Mouse (Mus musculus): Measurements from ENCODE around the gene Ptprd. TPM values are rescaled to one million over a fixed set of nuclear protein-coding genes. Genes with fewer than 3 reads are reported as not detected.
A peak's percentile ranks its signal among the peaks of the same experiment; 100 is the strongest.

Gene Ptprd
- polyA plus RNA-seq, 1 experiment: 108 TPM

DNA sequence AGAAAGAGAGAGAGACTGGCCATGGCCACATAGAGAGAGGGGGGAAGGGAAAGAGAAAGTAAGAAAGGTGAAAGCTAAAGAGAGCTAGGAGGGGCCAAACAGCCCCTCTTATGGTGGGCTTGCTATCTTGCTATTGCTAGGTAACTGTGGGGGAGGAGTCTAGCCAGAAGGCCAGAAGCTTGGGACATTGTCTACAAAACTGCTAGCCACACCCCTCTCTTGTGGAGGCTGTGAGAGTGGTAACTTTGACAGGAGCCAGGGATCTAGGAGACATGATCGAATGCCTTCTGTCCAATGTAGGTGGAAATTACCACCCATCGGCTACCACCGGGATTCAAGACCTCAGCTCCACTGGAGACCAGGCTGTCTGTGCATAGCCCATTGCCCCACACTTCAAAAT lies 1899.2 kb downstream of the Ptprd start:
- H3K27ac ChIP-seq (ENCODE audit: insufficient read depth, low read length): no peak overlapping the region
- H3K4me1 ChIP-seq (ENCODE audit: control insufficient read depth, insufficient read depth, low read length): peaks cover 8% of the 10 kb centered on the region
- TF ChIP-seq CTCF (IDR thresholded peaks at IDR 0.05; ENCODE audit: borderline replicate concordance, insufficient read depth, low read depth, low read length) (no peak), POLR2A (IDR thresholded peaks at IDR 0.05; ENCODE audit: borderline replicate concordance, insufficient read depth, low read length) (no peak)
- H3K4me3 ChIP-seq (replicated peaks; ENCODE audit: insufficient read depth, low read depth, low read length): no peak overlapping the region
- no peak for DNase-seq
- WGBS: 75% methylated on average over 3 of the region's 3 CpGs
- no peaks in the 10 kb centered on the region for H3K27me3 ChIP-seq (ENCODE audit: control insufficient read depth, insufficient read depth, low read length)

DNA sequence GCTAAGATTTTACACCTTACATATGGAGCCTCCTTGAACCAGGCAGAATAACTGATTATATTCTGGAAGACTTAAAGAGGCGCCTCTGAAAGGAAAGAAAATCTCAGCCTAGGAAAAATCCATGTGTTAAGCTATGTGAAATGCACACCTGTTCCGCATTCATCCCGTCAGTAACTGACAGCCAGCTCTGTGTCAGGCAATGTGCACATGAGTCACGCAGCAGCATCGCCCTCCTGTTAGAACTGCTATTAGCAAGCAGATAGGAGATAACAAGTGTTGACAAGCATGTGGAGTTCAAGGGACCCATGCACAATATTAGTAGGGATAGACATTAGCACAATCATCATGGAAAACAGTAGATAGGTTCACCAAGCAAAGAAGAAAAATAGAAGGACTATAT lies 1905.8 kb downstream of the Ptprd start:
- no peaks in the 10 kb centered on the region for H3K27me3 ChIP-seq (ENCODE audit: control insufficient read depth, insufficient read depth, low read length)
- TF ChIP-seq CTCF (IDR thresholded peaks at IDR 0.05; ENCODE audit: borderline replicate concordance, insufficient read depth, low read depth, low read length) (no peak), POLR2A (IDR thresholded peaks at IDR 0.05; ENCODE audit: borderline replicate concordance, insufficient read depth, low read length) (no peak)
- H3K4me3 ChIP-seq (replicated peaks; ENCODE audit: insufficient read depth, low read depth, low read length): no peak overlapping the region
- H3K4me1 ChIP-seq (ENCODE audit: control insufficient read depth, insufficient read depth, low read length): peaks cover 5% of the 10 kb centered on the region; the same call in 1 of the 2 replicates
- no peak overlapping the region for H3K27ac ChIP-seq (ENCODE audit: insufficient read depth, low read length)
- 89% methylated on average over 5 of the region's 5 CpGs for WGBS
- DNase-seq: no peak

DNA sequence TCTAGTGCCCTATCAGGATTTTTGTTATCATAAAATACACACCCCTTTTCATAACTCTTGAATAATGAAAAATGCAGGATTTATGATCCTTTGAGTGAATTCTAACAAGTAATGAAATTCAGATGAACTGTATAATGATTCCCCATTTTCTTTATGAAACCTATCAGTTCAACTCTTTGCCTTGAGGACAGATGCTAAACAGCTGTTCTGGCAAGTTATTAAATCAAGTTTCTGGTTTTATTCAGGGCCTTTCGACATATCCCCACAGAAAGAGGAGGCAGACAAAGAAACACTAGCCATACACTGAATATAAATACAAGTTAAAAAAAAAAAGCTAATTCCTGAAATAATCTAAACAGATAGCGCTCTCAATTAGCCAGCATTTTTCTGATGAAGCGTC lies 1914.4 kb downstream of the Ptprd start:
- no peak overlapping the region for H3K4me3 ChIP-seq (replicated peaks; ENCODE audit: insufficient read depth, low read depth, low read length)
- TF ChIP-seq POLR2A (IDR thresholded peaks at IDR 0.05; ENCODE audit: borderline replicate concordance, insufficient read depth, low read length) (no peak), CTCF (IDR thresholded peaks at IDR 0.05; ENCODE audit: borderline replicate concordance, insufficient read depth, low read depth, low read length) (no peak)
- 96% methylated on average over 3 of the region's 3 CpGs for WGBS
- H3K27me3 ChIP-seq (ENCODE audit: control insufficient read depth, insufficient read depth, low read length): no peaks in the 10 kb centered on the region
- no peaks in the 10 kb centered on the region for H3K4me1 ChIP-seq (ENCODE audit: control insufficient read depth, insufficient read depth, low read length)
- H3K27ac ChIP-seq (ENCODE audit: insufficient read depth, low read length): no peak overlapping the region
- DNase-seq: no peak

DNA sequence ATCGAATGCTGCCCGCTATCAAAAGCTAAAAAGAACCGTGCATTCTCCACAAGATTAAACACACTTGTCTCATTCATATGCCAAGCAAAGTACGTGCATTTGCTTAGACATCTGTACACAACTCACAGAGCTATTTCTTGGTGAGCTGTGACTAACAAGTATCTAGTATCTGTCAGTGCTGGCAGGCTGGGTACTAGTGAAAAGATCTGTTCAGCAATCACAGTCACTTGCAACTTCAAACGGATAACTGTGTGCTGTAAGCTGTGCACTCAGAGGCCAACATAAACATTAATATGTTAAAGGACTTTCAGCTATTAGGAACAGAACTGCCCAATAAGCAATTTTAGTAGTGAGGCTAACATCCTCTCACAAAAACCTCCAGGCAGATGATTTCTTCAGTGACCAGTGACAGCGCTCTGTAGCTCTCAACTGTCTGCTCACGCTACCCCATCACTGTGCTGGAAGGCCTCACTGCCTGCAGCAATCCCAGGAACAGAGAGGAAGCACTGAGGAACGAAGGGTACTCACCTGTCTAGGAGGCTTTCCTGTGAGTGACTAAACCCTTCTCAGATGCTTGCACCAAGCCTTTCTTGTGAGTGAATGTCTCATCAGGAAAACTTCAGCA lies 1918.9 kb downstream of the Ptprd start:
- Histone ChIP-seq H3K4me3 (replicated peaks; ENCODE audit: insufficient read depth, low read depth, low read length) (no peak overlapping the region), H3K4me1 (ENCODE audit: control insufficient read depth, insufficient read depth, low read length) (no peaks in the 10 kb centered on the region), H3K27ac (ENCODE audit: insufficient read depth, low read length) (no peak overlapping the region), H3K27me3 (ENCODE audit: control insufficient read depth, insufficient read depth, low read length) (no peaks in the 10 kb centered on the region)
- TF ChIP-seq POLR2A (IDR thresholded peaks at IDR 0.05; ENCODE audit: borderline replicate concordance, insufficient read depth, low read length): no peak
- TF ChIP-seq CTCF (IDR thresholded peaks at IDR 0.05; ENCODE audit: borderline replicate concordance, insufficient read depth, low read depth, low read length): no peak
- no peak for DNase-seq
- 81% methylated on average over 8 of the region's 8 CpGs for WGBS

DNA sequence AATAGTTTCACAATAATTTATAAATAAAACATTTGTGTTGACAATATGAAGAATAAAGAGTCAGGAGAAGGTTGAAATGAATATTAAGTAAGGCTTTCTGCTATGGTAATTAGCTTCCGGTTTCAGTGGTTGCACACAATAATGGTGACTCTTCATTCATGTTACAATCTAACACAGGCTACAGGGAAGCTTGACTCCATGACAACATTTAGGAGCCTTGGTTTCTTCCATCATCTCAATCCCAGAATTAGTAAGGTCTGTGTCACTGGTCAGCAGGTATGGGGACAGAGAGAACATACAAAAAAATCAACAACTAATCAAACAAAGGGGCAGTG lies 1921.3 kb downstream of the Ptprd start:
- TF ChIP-seq POLR2A (IDR thresholded peaks at IDR 0.05; ENCODE audit: borderline replicate concordance, insufficient read depth, low read length) (no peak), CTCF (IDR thresholded peaks at IDR 0.05; ENCODE audit: borderline replicate concordance, insufficient read depth, low read depth, low read length) (no peak)
- Histone ChIP-seq H3K4me3 (replicated peaks; ENCODE audit: insufficient read depth, low read depth, low read length) (no peak overlapping the region), H3K27me3 (ENCODE audit: control insufficient read depth, insufficient read depth, low read length) (no peaks in the 10 kb centered on the region), H3K27ac (ENCODE audit: insufficient read depth, low read length) (no peak overlapping the region), H3K4me1 (ENCODE audit: control insufficient read depth, insufficient read depth, low read length) (no peaks in the 10 kb centered on the region)
- WGBS: 61% methylated on average over 1 of the region's 1 CpGs
- DNase-seq: no peak

DNA sequence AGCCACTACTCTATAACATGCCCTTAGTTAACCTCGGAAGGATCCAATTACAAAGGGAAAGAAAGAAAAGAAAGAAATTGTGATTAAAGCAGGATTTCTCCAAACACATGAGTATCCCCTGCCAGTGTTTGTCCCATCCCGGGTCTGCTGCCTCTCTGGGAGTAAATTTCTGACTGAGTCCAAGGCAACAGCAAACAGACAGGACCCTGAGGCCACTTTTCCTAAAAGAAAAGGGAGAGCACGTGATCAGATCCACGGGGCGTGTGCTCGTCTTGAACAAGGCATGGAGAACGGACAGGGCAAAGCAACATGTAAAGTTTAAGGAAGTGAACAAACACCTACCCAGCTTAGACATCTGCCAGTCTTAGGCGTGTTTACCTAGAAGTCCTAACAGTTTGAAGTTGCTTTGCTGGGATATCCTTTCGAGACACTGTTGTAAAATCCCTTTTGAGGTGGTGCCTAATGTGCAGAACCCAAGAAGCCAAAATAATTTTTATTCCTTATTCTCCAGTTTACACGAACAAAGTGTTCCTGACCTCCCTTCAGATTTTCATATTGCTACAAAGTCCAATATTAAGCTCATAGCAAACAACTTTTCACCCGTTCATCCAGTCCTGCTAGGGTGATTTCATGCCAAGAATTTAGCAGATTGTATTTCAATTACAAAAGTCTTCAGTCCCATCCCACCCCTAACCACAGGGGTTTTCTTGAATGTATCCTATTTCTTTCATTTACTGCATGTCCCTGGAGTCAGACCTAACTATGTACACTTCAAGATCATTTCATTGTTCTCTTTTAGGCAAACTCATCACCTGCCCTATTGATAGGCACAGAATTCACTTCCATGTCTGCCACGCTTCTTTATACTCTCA lies 1921.9 kb downstream of the Ptprd start:
- H3K27me3 ChIP-seq (ENCODE audit: control insufficient read depth, insufficient read depth, low read length): no peaks in the 10 kb centered on the region
- DNase-seq: no peak
- no peak overlapping the region for H3K27ac ChIP-seq (ENCODE audit: insufficient read depth, low read length)
- TF ChIP-seq CTCF (IDR thresholded peaks at IDR 0.05; ENCODE audit: borderline replicate concordance, insufficient read depth, low read depth, low read length): no peak
- TF ChIP-seq POLR2A (IDR thresholded peaks at IDR 0.05; ENCODE audit: borderline replicate concordance, insufficient read depth, low read length): no peak
- WGBS: 45% methylated on average over 12 of the region's 12 CpGs
- no peak overlapping the region for H3K4me3 ChIP-seq (replicated peaks; ENCODE audit: insufficient read depth, low read depth, low read length)
- H3K4me1 ChIP-seq (ENCODE audit: control insufficient read depth, insufficient read depth, low read length): no peaks in the 10 kb centered on the region; the same call in 1 of the 2 replicates

DNA sequence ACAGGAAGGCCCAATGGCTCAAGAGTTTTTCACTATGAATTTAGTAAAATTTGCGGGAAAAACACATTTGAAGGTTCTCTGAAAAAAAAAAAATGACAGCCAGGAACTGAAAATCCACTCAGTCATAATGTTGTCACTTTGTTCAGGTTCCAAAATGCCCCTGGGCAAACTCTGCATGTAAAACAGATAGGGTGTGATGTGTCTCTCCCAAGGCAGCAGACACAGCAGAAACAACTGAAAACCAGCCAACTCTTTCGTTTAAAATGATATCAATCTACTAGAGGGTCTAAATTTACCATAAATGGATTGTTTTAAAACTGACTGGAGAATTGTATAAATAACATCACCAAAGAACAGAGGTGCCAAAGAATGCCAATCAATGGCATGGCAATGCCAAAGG lies 1925.7 kb downstream of the Ptprd start:
- TF ChIP-seq POLR2A (IDR thresholded peaks at IDR 0.05; ENCODE audit: borderline replicate concordance, insufficient read depth, low read length) (no peak), CTCF (IDR thresholded peaks at IDR 0.05; ENCODE audit: borderline replicate concordance, insufficient read depth, low read depth, low read length) (no peak)

DNA sequence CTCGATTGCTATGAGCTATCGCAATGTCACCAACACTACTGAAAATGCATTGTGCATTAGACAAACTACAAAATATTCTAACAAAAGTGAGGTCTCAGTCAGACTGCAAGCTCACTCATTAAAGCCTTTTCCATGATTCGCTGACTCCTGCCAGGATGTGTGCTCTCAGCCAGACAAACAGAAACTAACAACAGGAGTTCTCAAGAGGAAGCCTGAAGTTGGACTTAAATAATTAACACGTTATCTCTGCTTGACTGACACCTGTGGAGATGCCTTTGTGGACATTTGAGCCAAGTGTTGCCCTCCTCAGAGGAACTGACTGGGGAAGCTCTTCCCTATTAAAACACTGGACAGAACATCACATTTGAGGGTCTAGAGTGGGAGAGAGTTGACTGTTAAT lies 1928.9 kb downstream of the Ptprd start:
- Histone ChIP-seq H3K27ac (ENCODE audit: insufficient read depth, low read length) (no peak overlapping the region), H3K4me1 (ENCODE audit: control insufficient read depth, insufficient read depth, low read length) (no peaks in the 10 kb centered on the region; the same call in 1 of the 2 replicates), H3K27me3 (ENCODE audit: control insufficient read depth, insufficient read depth, low read length) (no peaks in the 10 kb centered on the region), H3K4me3 (replicated peaks; ENCODE audit: insufficient read depth, low read depth, low read length) (no peak overlapping the region)
- no peak for TF ChIP-seq POLR2A (IDR thresholded peaks at IDR 0.05; ENCODE audit: borderline replicate concordance, insufficient read depth, low read length)
- TF ChIP-seq CTCF (IDR thresholded peaks at IDR 0.05; ENCODE audit: borderline replicate concordance, insufficient read depth, low read depth, low read length): no peak
- peak in 1 of 2 experiments; percentile 28 for DNase-seq
- whole genome bisulfite sequencing: 28% methylated on average over 4 of the region's 4 CpGs

More for the DNA sequence above, 1925.7 kb downstream of the Ptprd start:
- DNase-seq: no peak
- H3K4me1 ChIP-seq (ENCODE audit: control insufficient read depth, insufficient read depth, low read length): no peaks in the 10 kb centered on the region; the same call in 1 of the 2 replicates
- WGBS: 29% methylated on average over 2 of the region's 2 CpGs
- H3K27ac ChIP-seq (ENCODE audit: insufficient read depth, low read length): no peak overlapping the region
- no peak overlapping the region for H3K4me3 ChIP-seq (replicated peaks; ENCODE audit: insufficient read depth, low read depth, low read length)
- H3K27me3 ChIP-seq (ENCODE audit: control insufficient read depth, insufficient read depth, low read length): no peaks in the 10 kb centered on the region
